Mouse (Mus musculus) stomach, postnatal 0 days (tissue): ENCODE results near the gene Sept9. TPM values are rescaled to one million over a fixed set of nuclear protein-coding genes. Genes with fewer than 3 reads are reported as not detected.

ENCODE experiments used
- ATAC-seq: fragments of 200-750 bp; cut with Nextera tagmentation; 2 replicates; pipeline ENCODE4 v1.8.0; 2017; ENCODE audit not compliant: low FRiP score, low TSS enrichment
- DNase-seq: peaks from one replicate; pipeline ENCODE4 v3.0.0-alpha.2; 2016; ENCODE audit warnings: low spot score
- H3K27ac ChIP-seq: fragments of 300-500 bp; sonication (generic); replicated peaks from 2 replicates; pipeline ENCODE4 v1.5.1; 2014; ENCODE audit warnings: mild to moderate bottlenecking, control low read depth
- H3K27me3 ChIP-seq: fragments of 300-500 bp; sonication (generic); 2 replicates; pipeline ENCODE4 v1.6.1; 2014; ENCODE audit warnings: low read length; ENCODE audit not compliant: control insufficient read depth, insufficient read depth
- H3K36me3 ChIP-seq: fragments of 300-500 bp; sonication (generic); 2 replicates; pipeline ENCODE4 v1.6.1; 2014; ENCODE audit warnings: low read length, mixed read lengths; ENCODE audit not compliant: control insufficient read depth, insufficient read depth
- H3K4me1 ChIP-seq: fragments of 300-500 bp; sonication (generic); replicated peaks from 2 replicates; pipeline ENCODE4 v1.6.1; 2014; ENCODE audit warnings: antibody characterized with exemption; ENCODE audit not compliant: control insufficient read depth, insufficient read depth
- H3K4me2 ChIP-seq: fragments of 300-500 bp; sonication (generic); replicated peaks from 2 replicates; pipeline ENCODE4 v1.6.1; 2014; ENCODE audit warnings: low read depth, mild to moderate bottlenecking, control low read depth, moderate library complexity
- H3K4me3 ChIP-seq: fragments of 300-500 bp; sonication (generic); 2 replicates; pipeline ENCODE4 v1.5.1; 2014; ENCODE audit warnings: low read depth, low read length, control low read depth
- H3K9ac ChIP-seq: fragments of 300-500 bp; sonication (generic); 2 replicates; pipeline ENCODE4 v1.6.1; 2014; ENCODE audit warnings: mild to moderate bottlenecking, low read length, control low read depth, mixed read lengths
- H3K9me3 ChIP-seq: fragments of 300-500 bp; sonication (generic); 2 replicates; pipeline ENCODE4 v1.6.1; 2016; ENCODE audit warnings: low read length; ENCODE audit not compliant: control insufficient read depth
- CTCF ChIP-seq: IDR thresholded peaks from 2 replicates; pipeline ENCODE4 v1.5.1; 2016; ENCODE audit warnings: antibody characterized with exemption, low read depth, mild to moderate bottlenecking, moderate library complexity
- EP300 ChIP-seq: optimal IDR thresholded peaks from 2 replicates; pipeline ENCODE3; 2016; ENCODE audit warnings: antibody characterized with exemption
- WGBS: fragments of 180-500 bp; shearing (Covaris S2); extraction: QIAGEN DNeasy Blood & Tissue Kit; methylation state at CpG from one replicate; pipeline ENCODE4 v1.1.7; 2014; 5-methylcytosine and 5-hydroxymethylcytosine counted together
- polyA plus RNA-seq: library from polyadenylated mRNA; unstranded; fragments of >200 nt; fragmentation: Nextera tagmentation; extraction: Ambion mirVana; gene quantifications from 2 replicates; pipeline ENCODE4 v1.2.1, GENCODE M21; 2015

Gene Sept9
- polyA plus RNA-seq, 1 experiment from 2014 or later = 42.9 TPM

DNA sequence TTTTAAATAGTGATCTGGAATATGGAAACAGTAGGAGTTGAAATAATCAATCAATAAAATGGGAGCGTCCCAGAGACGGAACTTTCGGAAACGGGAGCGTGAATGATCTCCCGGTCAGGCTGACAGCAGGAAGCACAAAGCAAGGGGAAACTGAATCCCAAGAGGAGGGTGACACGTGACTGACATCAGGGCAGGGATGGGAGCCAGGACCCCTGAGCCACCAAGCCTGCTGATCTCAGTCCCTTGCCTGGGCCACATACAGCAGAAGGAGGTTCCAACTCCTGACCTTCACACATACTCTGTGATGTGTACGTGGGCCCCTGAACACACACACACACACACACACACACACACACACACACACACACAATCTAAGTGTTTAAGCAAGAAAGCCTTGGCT, 37.9 kb upstream of the Sept9 start:
- no peak for ATAC-seq
- H3K4me1 ChIP-seq = no peaks in the 10 kb centered on the region
- H3K4me2 ChIP-seq = no peak overlapping the region
- no peaks in the 10 kb centered on the region for H3K27me3 ChIP-seq
- H3K9ac ChIP-seq = no peak overlapping the region
- no peak overlapping the region for H3K27ac ChIP-seq
- H3K4me3 ChIP-seq = no peak overlapping the region
- TF ChIP-seq CTCF = no peak
- H3K9me3 ChIP-seq = no peaks in the 10 kb centered on the region
- peaks cover 14% of the 10 kb centered on the region for H3K36me3 ChIP-seq
- DNase-seq = no peak
- 78% methylated on average over 8 of the region's 8 CpGs for WGBS

DNA sequence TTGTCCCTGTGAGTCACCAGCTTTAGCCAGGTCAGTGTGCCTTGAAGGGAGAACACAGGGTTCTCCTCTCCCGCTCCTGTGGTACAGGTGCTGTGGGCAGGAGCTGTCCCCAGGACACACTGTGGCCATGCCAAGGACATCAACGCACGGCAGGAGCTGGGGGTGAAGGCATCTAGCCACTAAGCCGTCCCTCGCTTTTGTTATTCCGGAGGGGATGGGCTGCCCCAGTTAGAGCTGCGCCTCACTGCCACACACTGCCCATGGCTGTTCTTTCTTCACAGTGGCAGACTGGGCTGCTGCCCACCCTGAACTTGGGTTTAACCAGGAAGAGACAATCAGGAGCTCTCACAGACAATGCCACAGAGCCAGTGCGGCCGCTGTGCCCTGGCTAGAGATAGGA, 36.4 kb upstream of the Sept9 start:
- H3K4me3 ChIP-seq = no peak overlapping the region
- 86% methylated on average over 9 of the region's 9 CpGs for WGBS
- no peak overlapping the region for H3K4me2 ChIP-seq
- ATAC-seq (no peak), DNase-seq (no peak)
- H3K9me3 ChIP-seq = no peaks in the 10 kb centered on the region
- H3K27ac ChIP-seq = no peak overlapping the region
- H3K36me3 ChIP-seq = peaks cover 9% of the 10 kb centered on the region
- no peaks in the 10 kb centered on the region for H3K27me3 ChIP-seq
- TF ChIP-seq CTCF = no peak
- TF ChIP-seq EP300 = no peak
- no peak overlapping the region for H3K9ac ChIP-seq
- no peaks in the 10 kb centered on the region for H3K4me1 ChIP-seq

DNA sequence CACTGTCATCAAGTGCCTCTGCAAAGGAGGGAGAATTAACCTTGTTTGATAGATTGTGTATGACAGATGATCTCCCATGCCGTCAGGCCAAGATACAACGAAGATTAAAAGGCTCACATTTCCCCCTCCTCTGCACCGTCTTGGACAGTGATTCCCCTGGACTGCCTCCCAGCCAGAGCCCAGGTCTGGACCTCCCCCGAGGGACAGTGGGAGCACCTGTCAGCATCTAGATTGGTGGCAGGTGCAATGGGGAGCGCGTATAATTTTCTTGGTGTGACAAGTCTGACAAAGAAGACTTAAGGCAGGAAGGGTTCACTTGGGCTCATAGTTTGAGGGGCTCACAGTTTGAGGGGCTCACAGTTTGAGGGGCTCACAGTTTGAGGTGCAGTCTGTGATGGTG, 35.7 kb upstream of the Sept9 start:
- Histone ChIP-seq H3K27me3 (no peaks in the 10 kb centered on the region), H3K9ac (no peak overlapping the region), H3K9me3 (no peaks in the 10 kb centered on the region), H3K4me3 (no peak overlapping the region), H3K4me2 (no peak overlapping the region), H3K36me3 (peaks cover 4% of the 10 kb centered on the region), H3K27ac (no peak overlapping the region), H3K4me1 (no peaks in the 10 kb centered on the region)
- DNase-seq (no peak), ATAC-seq (no peak)
- WGBS = 79% methylated on average over 6 of the region's 6 CpGs
- TF ChIP-seq CTCF (no peak), EP300 (no peak)

DNA sequence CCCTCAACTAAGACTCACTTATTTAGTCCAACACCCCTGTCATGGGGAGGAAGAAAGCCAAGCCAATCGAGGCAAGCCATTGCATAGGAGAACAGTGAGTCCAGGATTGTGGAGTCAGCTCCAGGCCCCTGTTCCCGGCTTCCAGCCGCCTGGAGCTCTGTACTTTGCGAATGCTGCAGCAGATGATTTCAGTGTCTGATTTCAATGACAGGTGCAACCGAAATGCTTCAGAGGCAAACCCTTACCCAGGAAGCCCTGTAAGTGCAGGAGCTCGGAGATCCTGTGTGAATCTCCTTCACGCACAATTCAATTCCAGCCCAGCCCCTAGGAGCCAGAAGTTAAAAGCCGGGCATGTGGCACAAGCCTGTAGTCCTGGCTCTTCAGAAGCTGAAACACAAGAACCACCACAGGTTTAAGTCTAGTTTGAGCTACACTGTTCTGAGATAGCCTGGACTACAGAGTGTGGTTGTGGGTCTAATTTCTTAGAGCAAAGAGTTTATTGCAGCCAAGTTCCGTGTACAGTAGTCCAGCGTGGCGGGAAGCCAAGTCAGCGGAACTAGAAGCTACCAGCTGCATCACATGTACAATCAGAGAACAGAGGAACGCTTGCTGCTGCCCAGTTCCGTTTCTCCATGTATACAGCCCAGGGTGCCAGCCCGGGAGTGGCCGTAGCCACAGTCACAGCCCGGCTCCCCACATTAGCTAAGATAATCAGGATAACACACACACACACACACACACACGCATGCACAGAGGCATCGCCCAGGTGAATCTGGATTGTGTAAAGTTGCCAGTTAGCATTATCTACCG, 31.0 kb upstream of the Sept9 start:
- Histone ChIP-seq H3K27me3 (no peaks in the 10 kb centered on the region), H3K9ac (no peak overlapping the region), H3K4me1 (no peaks in the 10 kb centered on the region), H3K9me3 (no peaks in the 10 kb centered on the region), H3K4me2 (no peak overlapping the region), H3K27ac (no peak overlapping the region), H3K4me3 (no peak overlapping the region), H3K36me3 (no peaks in the 10 kb centered on the region)
- 69% methylated on average over 20 of the region's 20 CpGs for WGBS
- TF ChIP-seq CTCF = no peak
- no peak for ATAC-seq
- no peak for DNase-seq

DNA sequence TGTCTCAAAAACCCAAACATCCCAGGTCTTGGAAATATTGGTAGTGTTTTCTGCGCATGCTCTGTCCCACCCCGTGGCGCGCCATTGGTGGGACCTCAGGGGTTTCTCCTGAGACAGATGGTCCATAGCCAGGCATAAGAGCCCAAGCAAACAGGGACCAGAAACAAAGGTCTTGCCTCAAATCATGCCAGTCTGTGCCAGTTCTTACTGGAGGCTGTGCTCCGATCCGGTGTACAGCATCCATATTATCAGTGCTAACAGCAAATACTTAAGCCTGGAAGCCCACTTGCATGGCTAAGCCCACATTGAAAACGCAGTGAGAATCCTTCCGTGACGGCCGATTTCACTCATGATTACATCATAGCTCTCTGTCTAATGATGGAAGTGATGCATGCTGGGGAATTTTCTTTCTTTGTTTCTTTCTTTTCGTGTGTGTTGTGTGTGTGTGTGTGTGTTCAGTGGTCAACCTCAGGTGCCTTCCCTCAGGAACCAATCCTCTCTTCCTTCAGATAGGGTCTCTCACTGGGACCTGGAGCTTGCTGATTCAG, 30.3 kb upstream of the Sept9 start:
- no peaks in the 10 kb centered on the region for H3K9me3 ChIP-seq
- ATAC-seq (no peak), DNase-seq (no peak)
- H3K4me2 ChIP-seq = no peak overlapping the region
- TF ChIP-seq EP300 (no peak), CTCF (no peak)
- no peak overlapping the region for H3K9ac ChIP-seq
- no peak overlapping the region for H3K4me3 ChIP-seq
- H3K27ac ChIP-seq = no peak overlapping the region
- H3K36me3 ChIP-seq = no peaks in the 10 kb centered on the region
- WGBS = 87% methylated on average over 11 of the region's 11 CpGs
- H3K4me1 ChIP-seq = no peaks in the 10 kb centered on the region
- no peaks in the 10 kb centered on the region for H3K27me3 ChIP-seq

DNA sequence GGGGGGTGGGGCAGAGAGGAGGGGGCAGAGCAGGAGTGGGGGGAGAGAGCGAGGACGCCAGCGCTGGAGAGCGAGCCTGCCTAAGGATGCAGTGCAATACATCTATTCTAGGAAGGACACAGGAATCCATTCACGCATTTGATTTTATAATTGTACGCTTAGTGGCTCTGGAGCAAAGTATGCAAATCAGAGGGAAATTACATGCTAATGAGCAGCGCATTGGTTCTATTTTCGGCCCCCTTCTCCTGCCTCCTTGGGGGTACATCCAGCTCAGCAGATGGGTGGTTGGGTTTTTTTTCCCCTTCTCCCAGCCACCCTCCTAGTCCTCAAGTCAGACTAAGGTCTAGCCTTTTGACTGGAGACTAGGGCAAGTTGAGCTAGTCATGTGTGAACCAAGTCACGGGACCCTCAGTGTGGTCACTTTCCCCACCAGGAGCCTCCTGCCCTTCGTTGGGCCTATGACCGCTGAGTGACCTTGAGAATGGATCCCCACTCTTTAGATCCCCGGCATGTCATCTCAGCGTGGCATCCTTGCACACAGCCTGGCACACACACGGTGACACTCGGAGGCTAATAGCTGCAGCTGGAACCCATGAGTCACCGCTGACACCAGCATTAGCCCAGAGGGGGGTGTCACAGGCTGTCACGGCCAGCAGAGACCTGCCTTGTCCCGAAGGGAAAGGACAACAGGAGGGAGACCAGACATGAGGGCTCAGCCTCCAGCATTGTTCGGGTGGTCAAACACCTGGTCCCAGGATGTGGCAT, 29.5 kb upstream of the Sept9 start:
- Histone ChIP-seq H3K36me3 (no peaks in the 10 kb centered on the region), H3K9ac (no peak overlapping the region), H3K27ac (no peak overlapping the region), H3K4me1 (no peaks in the 10 kb centered on the region), H3K4me3 (no peak overlapping the region), H3K4me2 (no peak overlapping the region), H3K27me3 (no peaks in the 10 kb centered on the region), H3K9me3 (no peaks in the 10 kb centered on the region)
- 91% methylated on average over 19 of the region's 19 CpGs for WGBS
- TF ChIP-seq CTCF (no peak), EP300 (no peak)
- no peak for ATAC-seq
- no peak for DNase-seq
